Mouse (Mus musculus) heart, adult 18-20 months (tissue): ENCODE data around the gene Ptprf. TPM values are rescaled to one million over a fixed set of nuclear protein-coding genes. Genes with fewer than 3 reads are reported as not detected.

Experiments used
- DNase-seq, 2 experiments: peaks; one replicate each; pipeline ENCODE4 v3.0.0; 2021 to 2022; ENCODE audit warnings: mixed read lengths in 1 of 2
- microRNA-seq, 2 experiments: library from miRNA; unstranded; fragments of <30 nt; microRNA quantifications; one replicate each; pipeline ENCODE4 v1.2.0; 2022
- total RNA-seq, 2 experiments: library from RNA; stranded (reverse); gene quantifications; 2 replicates each; pipeline ENCODE4 v1.2.3; 2021

Gene Ptprf
- total RNA-seq, 2 experiments from 2014 or later: 3.5 to 7.0 TPM

- no peak for DNase-seq
Observed at GRCm38 (mm10) chr4:118214891-118215290, 76.3 kb downstream of the Ptprf start.

GRCm38 (mm10) chr4:118206918-118207640, 84.1 kb downstream of the Ptprf start:
- no peak for DNase-seq

- no peak for DNase-seq
Observed at GRCm38 (mm10) chr4:118205906-118206305, 85.3 kb downstream of the Ptprf start.

GRCm38 (mm10) chr4:118199093-118199492, 92.1 kb downstream of the Ptprf start:
- DNase-seq: no peak

- DNase-seq: no peak
Observed at GRCm38 (mm10) chr4:118198606-118199005, 92.6 kb downstream of the Ptprf start.

GRCm38 (mm10) chr4:118196185-118196584, 95.0 kb downstream of the Ptprf start:
- DNase-seq: peak; percentile 42 to 50

- DNase-seq: no peak
Observed at GRCm38 (mm10) chr4:118180301-118181080, 110.7 kb downstream of the Ptprf start.

GRCm38 (mm10) chr4:118179467-118180300, 111.5 kb downstream of the Ptprf start, which contains the start of gene Kdm4a:
TSS of gene Kdm4a (minus strand) at chr4:118180043.
- DNase-seq: peak; percentile 95 to 97

GRCm38 (mm10) chr4:118178952-118179466, 112.2 kb downstream of the Ptprf start:
- DNase-seq: no peak

GRCm38 (mm10) chr4:118172461-118172860, 118.7 kb downstream of the Ptprf start:
- DNase-seq: no peak

- no peak for DNase-seq
Observed at GRCm38 (mm10) chr4:118171006-118171405, 120.2 kb downstream of the Ptprf start.

- no peak for DNase-seq
Observed at GRCm38 (mm10) chr4:118162123-118162522, 129.1 kb downstream of the Ptprf start.

Small RNA genes lying within 50 kb of the gene (microRNA-seq; reads per million reads assigned to microRNA genes)
- 0 reads per million in 2 experiments for gene Mir7226

Other genes starting within 250 kb of the Ptprf start
- 10 to 100 TPM; 55.9 to 57.6 TPM for gene St3gal3, start 156.5 kb downstream of the Ptprf start, total RNA-seq
- 10 to 100 TPM; 24.9 to 25.8 TPM for gene Kdm4a, start 111.4 kb downstream of the Ptprf start, total RNA-seq
- 10 to 100 TPM in 1 of 2 experiments, 1 to 10 TPM in 1; 7.8 to 10.5 TPM for gene Szt2, start 117.9 kb upstream of the Ptprf start, total RNA-seq
- gene Med8, start 117.9 kb upstream of the Ptprf start, total RNA-seq: 10 to 100 TPM; 32.8 to 37.2 TPM
- 10 to 100 TPM; 15.7 to 17.2 TPM for gene Elovl1, start 136.7 kb upstream of the Ptprf start, total RNA-seq
- gene Cdc20, start 145.9 kb upstream of the Ptprf start, total RNA-seq: 1 to 10 TPM in 1 of 2 experiments, under 1 TPM in 1; 0.57 to 1.2 TPM
- gene Mpl, start 166.1 kb upstream of the Ptprf start, total RNA-seq: under 1 TPM; 0.15 to 0.22 TPM
- gene Tie1, start 198.7 kb upstream of the Ptprf start, total RNA-seq: 10 to 100 TPM; 47.5 to 56.8 TPM
- gene 2610528J11Rik, start 235.6 kb upstream of the Ptprf start, total RNA-seq: not detected